Mouse (Mus musculus) urinary bladder, adult 18-20 months (tissue): ENCODE data around the gene Use1.

Experiments used
- DNase-seq, 2 experiments: peaks; one replicate each; pipeline ENCODE4 v3.0.0; 2022; ENCODE audit warnings: low spot score in 2 of 2, mixed read lengths in 2 of 2

Gene Use1

GRCm38 (mm10) chr8:71376423-71377030 lies 9.9 kb downstream of the Use1 start:
- DNase-seq = no peak

- no peak for DNase-seq
Measured at GRCm38 (mm10) chr8:71379008-71379407, 12.4 kb downstream of the Use1 start.

- no peak for DNase-seq
Measured at GRCm38 (mm10) chr8:71379512-71380075, 12.9 kb downstream of the Use1 start.

- DNase-seq = no peak
Measured at GRCm38 (mm10) chr8:71380178-71381171, 13.8 kb downstream of the Use1 start.

- peak; percentile 73 to 89 for DNase-seq
Measured at GRCm38 (mm10) chr8:71381421-71381970, 14.8 kb downstream of the Use1 start, which contains the start of gene Nr2f6. Gene Nr2f6 (minus strand): TSS chr8:71381960.

- DNase-seq = peak; percentile 75 to 85
Measured at GRCm38 (mm10) chr8:71381971-71382961, 15.6 kb downstream of the Use1 start.

- no peak for DNase-seq
Measured at GRCm38 (mm10) chr8:71383396-71383795, 16.7 kb downstream of the Use1 start.

- no peak for DNase-seq
Measured at GRCm38 (mm10) chr8:71383860-71384259, 17.2 kb downstream of the Use1 start.

GRCm38 (mm10) chr8:71385212-71385835 lies 18.7 kb downstream of the Use1 start:
- DNase-seq = no peak

GRCm38 (mm10) chr8:71388267-71388666 lies 21.6 kb downstream of the Use1 start:
- no peak for DNase-seq

- no peak for DNase-seq
Measured at GRCm38 (mm10) chr8:71391696-71392095, 25.0 kb downstream of the Use1 start.

GRCm38 (mm10) chr8:71392391-71392790 lies 25.7 kb downstream of the Use1 start:
- no peak for DNase-seq

GRCm38 (mm10) chr8:71392871-71393270 lies 26.2 kb downstream of the Use1 start:
- no peak for DNase-seq

- no peak for DNase-seq
Measured at GRCm38 (mm10) chr8:71394481-71394880, 27.8 kb downstream of the Use1 start.

- no peak for DNase-seq
Measured at GRCm38 (mm10) chr8:71395071-71395470, 28.4 kb downstream of the Use1 start.

GRCm38 (mm10) chr8:71395629-71396028 lies 29.0 kb downstream of the Use1 start, which contains the start of gene Ushbp1:
Gene Ushbp1 (minus strand): TSS chr8:71395802.
- DNase-seq = no peak

- peak; percentile 81 to 92 for DNase-seq
Measured at GRCm38 (mm10) chr8:71396639-71397305, 30.1 kb downstream of the Use1 start, which contains the start of gene Babam1. Gene Babam1 (plus strand): TSS chr8:71396861.

- no peak for DNase-seq
Measured at GRCm38 (mm10) chr8:71397701-71398100, 31.1 kb downstream of the Use1 start.

GRCm38 (mm10) chr8:71400826-71401225 lies 34.2 kb downstream of the Use1 start:
- DNase-seq = no peak

GRCm38 (mm10) chr8:71401454-71401853 lies 34.8 kb downstream of the Use1 start:
- DNase-seq = no peak
